In the genomic region with DNA sequence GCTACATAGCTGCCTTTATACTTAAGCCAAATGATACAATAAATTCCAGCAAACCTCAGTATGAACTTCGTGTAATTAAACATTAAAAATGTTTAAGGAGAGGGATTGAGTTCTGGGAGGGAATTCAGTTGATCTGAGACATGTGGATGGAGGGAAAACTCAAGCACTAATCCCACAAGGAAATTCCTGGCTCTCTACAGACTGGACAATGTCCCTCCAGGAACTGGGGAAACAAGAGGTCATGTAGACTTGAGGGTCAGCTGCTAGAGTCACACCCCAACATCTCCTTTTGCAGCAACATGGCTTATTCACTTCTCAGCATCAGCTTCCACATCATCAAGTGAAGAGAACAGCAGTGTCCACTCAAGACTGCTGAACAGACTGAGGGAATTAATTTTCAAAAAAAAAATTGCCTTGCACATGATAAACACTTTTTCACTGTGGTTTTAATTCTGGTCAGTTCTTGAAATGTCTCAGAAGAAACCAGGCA, we compare ENCODE assay signal across 27 mouse cellular contexts.
A peak's percentile ranks its signal among the peaks of the same experiment; 100 is the strongest.
DNase-seq lines count a peak whose midpoint lies in the region; ATAC-seq lines count a peak whose summit lies in the region.
"Had no signal": no experiment of that assay in that cellular context is flagged by ENCODE, and none has a peak within 500 bp of the region (broad histone marks: within the 10 kb centered on the region; RNA-seq: fewer than 3 reads in every experiment).

No protein-coding gene starts in this region.

- no peak overlapping the region for H3K4me3 ChIP-seq in heart, embryonic 11.5 days (ENCODE audit: low read depth, low read length)
- no peak overlapping the region for H3K4me3 ChIP-seq in kidney, embryonic 16.5 days (ENCODE audit: low read length)
- no peak overlapping the region for H3K4me3 ChIP-seq in lung, embryonic 16.5 days (ENCODE audit: low read length)
- no peak overlapping the region for H3K4me3 ChIP-seq in stomach, embryonic 16.5 days (replicated peaks; ENCODE audit: low read length)
- H3K4me3 ChIP-seq: embryonic facial prominence, embryonic 15.5 days; hindbrain, embryonic 10.5 days; intestine, embryonic 15.5 days; limb, embryonic 13.5 days; liver, embryonic 13.5 days; midbrain, embryonic 10.5 days; myocyte; neural tube, embryonic 13.5 days; stomach, embryonic 15.5 days had no signal

- no peaks in the 10 kb centered on the region for H3K27me3 ChIP-seq in heart, embryonic 11.5 days (ENCODE audit: control insufficient read depth, insufficient read depth, low read length)
- H3K27me3 ChIP-seq in kidney, embryonic 16.5 days (ENCODE audit: insufficient read depth, low read length): no peaks in the 10 kb centered on the region
- H3K27me3 ChIP-seq in lung, embryonic 16.5 days (ENCODE audit: control insufficient read depth, insufficient read depth, low read depth, low read length): no peaks in the 10 kb centered on the region
- no peaks in the 10 kb centered on the region for H3K27me3 ChIP-seq in stomach, embryonic 16.5 days (ENCODE audit: control insufficient read depth, insufficient read depth, low read length)
- H3K27me3 ChIP-seq: embryonic facial prominence, embryonic 15.5 days; intestine, embryonic 15.5 days; limb, embryonic 13.5 days; liver, embryonic 13.5 days; neural tube, embryonic 13.5 days; stomach, embryonic 15.5 days had no signal

- H3K4me1 ChIP-seq in heart, embryonic 11.5 days (ENCODE audit: control insufficient read depth, insufficient read depth, low read length): peaks cover 50% of the 10 kb centered on the region
- peaks cover 61% of the 10 kb centered on the region for H3K4me1 ChIP-seq in kidney, embryonic 16.5 days (ENCODE audit: insufficient read depth, low read length)
- peaks cover 52% of the 10 kb centered on the region for H3K4me1 ChIP-seq in lung, embryonic 16.5 days (replicated peaks; ENCODE audit: control insufficient read depth, insufficient read depth, low read length)
- peaks cover 20% of the 10 kb centered on the region for H3K4me1 ChIP-seq in stomach, embryonic 16.5 days (ENCODE audit: control insufficient read depth, insufficient read depth, low read length)
- H3K4me1 ChIP-seq: midbrain, embryonic 10.5 days had no signal

- intact Hi-C loops in heart, postnatal 36 days (cut with DNase I): no loop called here

- 0 out of 2 replicates have a peak overlapping the region, but pooled peaks have one; percentile 22 for H3K27ac ChIP-seq in heart, embryonic 11.5 days (ENCODE audit: low read depth, low read length)
- peak overlapping the region; percentile 68 for H3K27ac ChIP-seq in kidney, embryonic 16.5 days (ENCODE audit: low read length)
- peak overlapping the region; percentile 50 for H3K27ac ChIP-seq in lung, embryonic 16.5 days (ENCODE audit: low read length)
- peak overlapping the region; percentile 65; the same call in 1 of the 2 replicates for H3K27ac ChIP-seq in stomach, embryonic 16.5 days (ENCODE audit: low read length)
- H3K27ac ChIP-seq: embryonic facial prominence, embryonic 15.5 days; hindbrain, embryonic 10.5 days; intestine, embryonic 15.5 days; limb, embryonic 13.5 days; liver, embryonic 13.5 days; midbrain, embryonic 10.5 days; neural tube, embryonic 13.5 days had no signal

- WGBS in heart, embryonic 11.5 days (ENCODE audit: insufficient replicate concordance): 75% methylated on average over 1 of the region's 1 CpGs
- 59% methylated on average over 1 of the region's 1 CpGs for WGBS in kidney, embryonic 16.5 days
- 11% methylated on average over 1 of the region's 1 CpGs for WGBS in lung, embryonic 16.5 days
- 41% methylated on average over 1 of the region's 1 CpGs for WGBS in stomach, embryonic 16.5 days

- no peak overlapping the region for H3K9ac ChIP-seq in heart, embryonic 11.5 days (ENCODE audit: low read depth, low read length)
- no peak overlapping the region for H3K9ac ChIP-seq in kidney, embryonic 16.5 days (replicated peaks; ENCODE audit: low read length)
- H3K9ac ChIP-seq in lung, embryonic 16.5 days (ENCODE audit: low read length): no peak overlapping the region
- no peak overlapping the region for H3K9ac ChIP-seq in stomach, embryonic 16.5 days (ENCODE audit: low read length)
- H3K9ac ChIP-seq: embryonic facial prominence, embryonic 15.5 days; intestine, embryonic 15.5 days; limb, embryonic 13.5 days; liver, embryonic 13.5 days; neural tube, embryonic 13.5 days; stomach, embryonic 15.5 days had no signal

- DNase-seq in heart, postnatal 36 days: no peak
- no peak for DNase-seq in kidney, adult 18-20 months
- DNase-seq in lung, postnatal 36 days: no peak
- DNase-seq in gastrocnemius, postnatal 4 days (ENCODE audit: low spot score in 2 of 2): no peak
- DNase-seq: cerebellum, adult 11 months; cerebellum, adult 9-11 months; kidney, postnatal 25 days; liver, embryonic 13.5 days; retina, postnatal 1 day; right cerebral cortex, postnatal 25 days; spleen, adult 18-20 months; thymus, adult 2 months; thymus, postnatal 4 days had no signal

- no peak for ATAC-seq in heart, embryonic 11.5 days (replicated peaks; ENCODE audit: insufficient number of reproducible peaks, low FRiP score, low TSS enrichment)
- no peak for ATAC-seq in kidney, embryonic 16.5 days (ENCODE audit: low FRiP score, low TSS enrichment)
- peak; percentile 49 for ATAC-seq in lung, embryonic 16.5 days (ENCODE audit: low read depth)
- peak; percentile 54 for ATAC-seq in stomach, embryonic 16.5 days (ENCODE audit: insufficient read depth, low FRiP score)
- ATAC-seq: hindbrain, embryonic 16.5 days; midbrain, embryonic 16.5 days had no signal

- no peak overlapping the region for H3K4me2 ChIP-seq in heart, embryonic 11.5 days
- no peak overlapping the region for H3K4me2 ChIP-seq in kidney, embryonic 16.5 days (replicated peaks; ENCODE audit: low read depth, low read length)
- H3K4me2 ChIP-seq in lung, embryonic 16.5 days (ENCODE audit: low read depth, low read length): no peak overlapping the region
- H3K4me2 ChIP-seq in stomach, embryonic 16.5 days (ENCODE audit: low read depth, low read length): no peak overlapping the region
- H3K4me2 ChIP-seq: embryonic facial prominence, embryonic 15.5 days; limb, embryonic 13.5 days; neural tube, embryonic 13.5 days; stomach, embryonic 15.5 days had no signal

- no peaks in the 10 kb centered on the region for H3K36me3 ChIP-seq in heart, embryonic 11.5 days (ENCODE audit: control insufficient read depth, insufficient read depth, low read length)
- H3K36me3 ChIP-seq in kidney, embryonic 16.5 days (ENCODE audit: insufficient read depth, low read length): no peaks in the 10 kb centered on the region
- H3K36me3 ChIP-seq in lung, embryonic 16.5 days (ENCODE audit: control insufficient read depth, insufficient read depth, low read length): no peaks in the 10 kb centered on the region
- H3K36me3 ChIP-seq in stomach, embryonic 16.5 days (ENCODE audit: control insufficient read depth, insufficient read depth, low read length): no peaks in the 10 kb centered on the region
- H3K36me3 ChIP-seq: embryonic facial prominence, embryonic 15.5 days; hindbrain, embryonic 10.5 days; intestine, embryonic 15.5 days; limb, embryonic 13.5 days; liver, embryonic 13.5 days; midbrain, embryonic 10.5 days; neural tube, embryonic 13.5 days; stomach, embryonic 15.5 days had no signal

- no peaks in the 10 kb centered on the region for H3K9me3 ChIP-seq in heart, embryonic 11.5 days (replicated peaks; ENCODE audit: control insufficient read depth, low read length)
- no peaks in the 10 kb centered on the region for H3K9me3 ChIP-seq in kidney, embryonic 16.5 days (ENCODE audit: low read length)
- H3K9me3 ChIP-seq in lung, embryonic 16.5 days (ENCODE audit: control insufficient read depth, low read length): no peaks in the 10 kb centered on the region
- H3K9me3 ChIP-seq in stomach, embryonic 16.5 days (replicated peaks; ENCODE audit: control insufficient read depth, low read length): no peaks in the 10 kb centered on the region
- H3K9me3 ChIP-seq: embryonic facial prominence, embryonic 15.5 days; hindbrain, embryonic 10.5 days; intestine, embryonic 15.5 days; limb, embryonic 13.5 days; liver, embryonic 13.5 days; midbrain, embryonic 10.5 days; neural tube, embryonic 13.5 days; stomach, embryonic 15.5 days had no signal

Comparison
In these comparisons a context has a peak if more than half of its experiments do, and no peak if none do; other contexts are left out.
1. ATAC-seq: peak in lung, embryonic 16.5 days (single experiment) and stomach, embryonic 16.5 days (single experiment); none in heart, embryonic 11.5 days (single experiment) and kidney, embryonic 16.5 days (single experiment).
2. Peak in every context shown above with its lines, with median percentiles within 50 percentile points of each other: H3K27ac ChIP-seq.